Comparison of ENCODE assay signal across 9 mouse cellular contexts in the genomic region with DNA sequence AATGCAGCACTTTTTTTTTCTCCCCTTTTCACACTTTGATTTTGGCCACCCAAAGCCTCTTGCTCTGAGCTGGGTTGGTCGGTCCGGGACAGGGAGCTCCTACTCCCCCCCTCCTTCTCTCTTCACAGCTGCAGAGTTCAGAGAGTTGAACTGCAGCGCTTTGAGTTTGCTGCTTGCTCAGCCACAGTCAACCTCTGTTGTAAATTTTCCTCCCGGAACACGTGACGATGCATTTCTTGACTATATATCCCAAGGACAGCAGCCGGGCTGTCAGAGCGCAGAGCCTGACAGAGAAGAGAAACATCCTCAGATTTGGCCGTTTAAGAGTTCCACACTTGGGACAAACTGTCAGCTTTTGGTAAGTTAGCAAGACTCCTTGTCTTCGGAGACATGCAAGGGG. TPM values are rescaled to one million over a fixed set of nuclear protein-coding genes. Genes with fewer than 3 reads are reported as not detected.
DNase-seq lines count a peak whose midpoint lies in the region; ATAC-seq and TF ChIP-seq lines count a peak whose summit lies in the region.
"Had no signal": no experiment of that assay in that cellular context is flagged by ENCODE, and none has a peak within 500 bp of the region (broad histone marks: within the 10 kb centered on the region; RNA-seq: fewer than 3 reads in every experiment).

A gene (plus strand): TSS at position 120 of the 400 bp plus-strand sequence.

- no peaks in the 10 kb centered on the region for H3K27me3 ChIP-seq in embryonic facial prominence, embryonic 13.5 days
- no peaks in the 10 kb centered on the region for H3K27me3 ChIP-seq in kidney, adult 2 months (replicated peaks; ENCODE audit: control insufficient read depth, insufficient read depth, low read length)
- H3K27me3 ChIP-seq in lung, postnatal 0 days (replicated peaks; ENCODE audit: insufficient read depth, low read length) = no peaks in the 10 kb centered on the region

- 35% methylated on average over 10 of the region's 10 CpGs for WGBS in embryonic facial prominence, embryonic 13.5 days
- WGBS in kidney, adult 2 months = 21% methylated on average over 10 of the region's 10 CpGs
- 46% methylated on average over 10 of the region's 10 CpGs for WGBS in lung, postnatal 0 days

- no peak within 1 kb of the TSS for H3K9ac ChIP-seq in embryonic facial prominence, embryonic 13.5 days
- H3K9ac ChIP-seq in lung, postnatal 0 days (replicated peaks; ENCODE audit: low read depth) = no peak within 1 kb of the TSS

- H3K4me3 ChIP-seq in embryonic facial prominence, embryonic 13.5 days = peak within 1 kb of the TSS; percentile 18
- peak within 1 kb of the TSS; percentile 46 for H3K4me3 ChIP-seq in kidney, adult 2 months (ENCODE audit: insufficient read depth, low read depth, low read length)
- peak within 1 kb of the TSS; percentile 27 for H3K4me3 ChIP-seq in lung, postnatal 0 days (ENCODE audit: low read depth, low read length)

- peak within 1 kb of the TSS; percentile 45 for H3K4me2 ChIP-seq in embryonic facial prominence, embryonic 13.5 days
- peak within 1 kb of the TSS; percentile 39 for H3K4me2 ChIP-seq in lung, postnatal 0 days (replicated peaks; ENCODE audit: low read depth, low read length)

- DNase-seq in gastrocnemius, postnatal 14 days = peak; percentile 20
- DNase-seq in gastrocnemius, postnatal 25 days = no peak
- DNase-seq in kidney, adult 2 months = peak; percentile 63
- DNase-seq in lung, postnatal 0 days (ENCODE audit: low spot score) = peak; percentile 83
- DNase-seq in layer of hippocampus, postnatal 14 days (ENCODE audit: low spot score in 2 of 2) = no peak
- no peak for DNase-seq in cerebellum, postnatal 14 days
- no peak for DNase-seq in thymus, adult 18-20 months
- DNase-seq: retina, postnatal 1 day had no signal

- no peak for TF ChIP-seq POLR2A in kidney, adult 2 months (IDR thresholded peaks at IDR 0.05; ENCODE audit: low read depth, low read length)

- no peak within 1 kb of the TSS for H3K27ac ChIP-seq in embryonic facial prominence, embryonic 13.5 days
- H3K27ac ChIP-seq in kidney, adult 2 months (ENCODE audit: insufficient read depth, low read depth, low read length) = no peak within 1 kb of the TSS
- H3K27ac ChIP-seq in lung, postnatal 0 days (ENCODE audit: low read length) = peak within 1 kb of the TSS; percentile 33; the same call in 1 of the 2 replicates

- no peaks in the 10 kb centered on the region for H3K36me3 ChIP-seq in embryonic facial prominence, embryonic 13.5 days
- H3K36me3 ChIP-seq in kidney, adult 2 months (ENCODE audit: control insufficient read depth, insufficient read depth, low read length) = no peaks in the 10 kb centered on the region
- H3K36me3 ChIP-seq in lung, postnatal 0 days (ENCODE audit: insufficient read depth, low read length) = no peaks in the 10 kb centered on the region

- peaks cover 64% of the 10 kb centered on the region for H3K4me1 ChIP-seq in embryonic facial prominence, embryonic 13.5 days
- H3K4me1 ChIP-seq in kidney, adult 2 months (ENCODE audit: control insufficient read depth, insufficient read depth, low read length) = peaks cover 8% of the 10 kb centered on the region; the same call in 1 of the 2 replicates
- no peaks in the 10 kb centered on the region; the same call in 1 of the 2 replicates for H3K4me1 ChIP-seq in lung, postnatal 0 days (ENCODE audit: insufficient read depth, low read depth, low read length)

- TF ChIP-seq EP300 in lung, postnatal 0 days (IDR thresholded peaks at IDR 0.05) = peak; percentile 9; the same call in 1 of the 2 replicates

- H3K9me3 ChIP-seq in embryonic facial prominence, embryonic 13.5 days = no peaks in the 10 kb centered on the region
- H3K9me3 ChIP-seq in lung, postnatal 0 days (ENCODE audit: low read length) = no peaks in the 10 kb centered on the region

- no peak for TF ChIP-seq CTCF in kidney, adult 2 months (conservative IDR thresholded peaks at IDR 0.05; ENCODE audit: insufficient read depth, insufficient read length, low read depth, low read length)
- no peak for TF ChIP-seq CTCF in lung, postnatal 0 days (IDR thresholded peaks at IDR 0.05)

- intact Hi-C loops in gastrocnemius, postnatal 14 days (cut with DNase I; ENCODE audit: low total_unique reads) = no loop called here

- ATAC-seq in embryonic facial prominence, embryonic 13.5 days (ENCODE audit: insufficient number of reproducible peaks, insufficient read depth, low FRiP score, low TSS enrichment, low read depth) = no peak
- peak; percentile 50 for ATAC-seq in lung, postnatal 0 days

RNA-seq across cellular contexts. Expression of the gene that starts here (rescaled TPM):
- total RNA-seq in gastrocnemius, postnatal 14 days (2021) = 1 to 10 TPM; 1.5 to 2.3 TPM
- 1 to 10 TPM in 1 of 2 experiments, under 1 TPM in 1; 0.59 to 1.4 TPM for total RNA-seq in gastrocnemius, postnatal 25 days (2021)
- 16.8 and 19.3 TPM in 2 replicates for polyA plus RNA-seq in embryonic facial prominence, embryonic 13.5 days (2015; fragmentation: Nextera tagmentation; extraction: Ambion mirVana)
- polyA plus RNA-seq in kidney, adult 2 months (2012; rRNA removed) = 2.2 and 2.4 TPM in 2 replicates
- polyA plus RNA-seq in lung, postnatal 0 days (2015; fragmentation: Nextera tagmentation; extraction: Ambion mirVana) = 10.1 and 12.6 TPM in 2 replicates
- total RNA-seq in layer of hippocampus, postnatal 14 days (2021) = 1 to 10 TPM in 1 of 2 experiments, under 1 TPM in 1; 0.88 to 1.4 TPM

Comparison
In these comparisons a context has a peak if more than half of its experiments do, and no peak if none do; other contexts are left out.
1. DNase-seq: peak in gastrocnemius, postnatal 14 days (single experiment), kidney, adult 2 months (single experiment) and lung, postnatal 0 days (single experiment); none in gastrocnemius, postnatal 25 days (single experiment), layer of hippocampus, postnatal 14 days (0 of 2), cerebellum, postnatal 14 days (0 of 2) and thymus, adult 18-20 months (0 of 2).
2. Peak in every context shown above with its lines, with median percentiles within 50 percentile points of each other: H3K4me3 ChIP-seq.